ENCODE assay signal across 19 mouse cellular contexts in the genomic region with DNA sequence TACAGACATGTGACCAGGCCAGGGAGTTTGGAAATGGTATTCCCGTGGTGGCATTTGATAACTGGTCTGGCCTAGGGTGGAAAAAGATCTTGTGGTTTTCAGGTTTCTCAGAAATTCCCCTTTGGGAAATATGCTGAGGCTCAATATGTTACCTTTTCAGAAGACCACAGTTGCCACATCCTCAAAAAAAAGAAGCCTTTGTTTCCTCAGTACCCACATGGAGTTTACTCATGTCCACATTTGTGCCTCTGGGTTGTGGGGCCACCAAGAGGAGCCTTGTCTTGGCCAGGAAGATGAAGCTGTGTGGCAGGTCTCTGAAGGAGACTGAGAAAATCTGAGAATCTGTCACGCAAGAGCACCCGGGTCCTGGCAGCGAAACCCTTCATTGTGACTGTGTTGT. TPM values are rescaled to one million over a fixed set of nuclear protein-coding genes. Genes with fewer than 3 reads are reported as not detected.
DNase-seq lines count a peak whose midpoint lies in the region; ATAC-seq and TF ChIP-seq lines count a peak whose summit lies in the region.
"Had no signal": no experiment of that assay in that cellular context is flagged by ENCODE, and none has a peak within 500 bp of the region (broad histone marks: within the 10 kb centered on the region; RNA-seq: fewer than 3 reads in every experiment).

No protein-coding gene starts in this region.

- no peak overlapping the region for H3K4me3 ChIP-seq in forebrain, embryonic 13.5 days
- H3K4me3 ChIP-seq in forebrain, embryonic 16.5 days (replicated peaks; ENCODE audit: low read length) = no peak overlapping the region
- H3K4me3 ChIP-seq in limb, embryonic 14.5 days (replicated peaks; ENCODE audit: low read length) = no peak overlapping the region
- H3K4me3 ChIP-seq in liver, embryonic 12.5 days = no peak overlapping the region
- no peak overlapping the region for H3K4me3 ChIP-seq in heart, embryonic 11.5 days (ENCODE audit: low read depth, low read length)
- H3K4me3 ChIP-seq: embryonic facial prominence, embryonic 12.5 days; hindbrain, embryonic 13.5 days had no signal

- DNase-seq in limb, embryonic 14.5 days (ENCODE audit: low spot score) = no peak
- DNase-seq: adrenal gland, postnatal 25 days; cerebellum, adult 2 months; cerebellum, postnatal 14 days; forebrain, postnatal 0 days; gastrocnemius, postnatal 14 days; heart, postnatal 10 days; heart, postnatal 4 days had no signal

- H3K4me1 ChIP-seq in forebrain, embryonic 13.5 days = peaks cover 26% of the 10 kb centered on the region
- peaks cover 8% of the 10 kb centered on the region for H3K4me1 ChIP-seq in forebrain, embryonic 16.5 days (replicated peaks; ENCODE audit: control insufficient read depth, insufficient read depth, low read length)
- H3K4me1 ChIP-seq in limb, embryonic 14.5 days (ENCODE audit: control insufficient read depth, insufficient read depth, low read length) = peaks cover 43% of the 10 kb centered on the region
- H3K4me1 ChIP-seq in liver, embryonic 12.5 days = peaks cover 37% of the 10 kb centered on the region
- H3K4me1 ChIP-seq in heart, embryonic 11.5 days (ENCODE audit: control insufficient read depth, insufficient read depth, low read length) = peaks cover 9% of the 10 kb centered on the region; the same call in 1 of the 2 replicates

- H3K9me3 ChIP-seq in forebrain, embryonic 13.5 days (replicated peaks) = no peaks in the 10 kb centered on the region
- no peaks in the 10 kb centered on the region for H3K9me3 ChIP-seq in forebrain, embryonic 16.5 days (ENCODE audit: control insufficient read depth, low read length)
- H3K9me3 ChIP-seq in limb, embryonic 14.5 days (ENCODE audit: control insufficient read depth, low read length) = no peaks in the 10 kb centered on the region
- no peaks in the 10 kb centered on the region for H3K9me3 ChIP-seq in liver, embryonic 12.5 days (replicated peaks)
- H3K9me3 ChIP-seq in heart, embryonic 11.5 days (replicated peaks; ENCODE audit: control insufficient read depth, low read length) = no peaks in the 10 kb centered on the region
- H3K9me3 ChIP-seq: embryonic facial prominence, embryonic 12.5 days; hindbrain, embryonic 13.5 days had no signal

- no peak overlapping the region for H3K9ac ChIP-seq in forebrain, embryonic 13.5 days
- H3K9ac ChIP-seq in forebrain, embryonic 16.5 days (replicated peaks; ENCODE audit: low read depth, low read length) = no peak overlapping the region
- H3K9ac ChIP-seq in limb, embryonic 14.5 days (ENCODE audit: low read depth, low read length, severe bottlenecking) = no peak overlapping the region
- H3K9ac ChIP-seq in liver, embryonic 12.5 days = no peak overlapping the region
- H3K9ac ChIP-seq in heart, embryonic 11.5 days (ENCODE audit: low read depth, low read length) = no peak overlapping the region
- H3K9ac ChIP-seq: embryonic facial prominence, embryonic 12.5 days; forebrain, postnatal 0 days; hindbrain, embryonic 13.5 days had no signal

- 0 out of 2 replicates have a peak overlapping the region, but pooled peaks have one; percentile 5 for H3K27ac ChIP-seq in forebrain, embryonic 13.5 days
- no peak overlapping the region for H3K27ac ChIP-seq in forebrain, embryonic 16.5 days (ENCODE audit: low read length)
- H3K27ac ChIP-seq in limb, embryonic 14.5 days (replicated peaks; ENCODE audit: low read depth, low read length) = 0 out of 2 replicates have a peak overlapping the region, but pooled peaks have one; percentile 21
- H3K27ac ChIP-seq in liver, embryonic 12.5 days = no peak overlapping the region
- H3K27ac ChIP-seq in heart, embryonic 11.5 days (ENCODE audit: low read depth, low read length) = no peak overlapping the region
- H3K27ac ChIP-seq: embryonic facial prominence, embryonic 12.5 days; hindbrain, embryonic 13.5 days had no signal

- 96% methylated on average over 4 of the region's 4 CpGs for WGBS in forebrain, embryonic 13.5 days
- 90% methylated on average over 4 of the region's 4 CpGs for WGBS in forebrain, embryonic 16.5 days
- WGBS in limb, embryonic 14.5 days = 86% methylated on average over 4 of the region's 4 CpGs
- WGBS in liver, embryonic 12.5 days (ENCODE audit: insufficient replicate concordance) = 62% methylated on average over 4 of the region's 4 CpGs
- 84% methylated on average over 4 of the region's 4 CpGs for WGBS in heart, embryonic 11.5 days (ENCODE audit: insufficient replicate concordance)

- H3K36me3 ChIP-seq in forebrain, embryonic 13.5 days (ENCODE audit: poor library complexity, severe bottlenecking) = no peaks in the 10 kb centered on the region
- no peaks in the 10 kb centered on the region for H3K36me3 ChIP-seq in forebrain, embryonic 16.5 days (ENCODE audit: control insufficient read depth, insufficient read depth)
- no peaks in the 10 kb centered on the region for H3K36me3 ChIP-seq in limb, embryonic 14.5 days (ENCODE audit: control insufficient read depth, insufficient read depth, low read length)
- no peaks in the 10 kb centered on the region for H3K36me3 ChIP-seq in liver, embryonic 12.5 days
- no peaks in the 10 kb centered on the region for H3K36me3 ChIP-seq in heart, embryonic 11.5 days (ENCODE audit: control insufficient read depth, insufficient read depth, low read length)
- H3K36me3 ChIP-seq: embryonic facial prominence, embryonic 12.5 days; hindbrain, embryonic 13.5 days had no signal

- ATAC-seq in forebrain, embryonic 13.5 days = no peak
- ATAC-seq in forebrain, embryonic 16.5 days = no peak
- ATAC-seq in common myeloid progenitor, adult 5-6 weeks (replicated peaks; ENCODE audit: low read depth, poor library complexity, severe bottlenecking) = peak; percentile 51; the same call in 1 of the 2 replicates
- ATAC-seq in limb, embryonic 14.5 days (ENCODE audit: low FRiP score, low read depth) = no peak
- peak; percentile 35 for ATAC-seq in megakaryocyte progenitor cell, adult 5-6 weeks (replicated peaks; ENCODE audit: poor library complexity)
- ATAC-seq in liver, embryonic 12.5 days = no peak
- ATAC-seq in heart, embryonic 11.5 days (replicated peaks; ENCODE audit: insufficient number of reproducible peaks, low FRiP score, low TSS enrichment) = no peak
- ATAC-seq: activated CD4-positive, CD25-positive, alpha-beta regulatory T cell, adult 4 months; forebrain, postnatal 0 days; inflammation-experienced regulatory T-cells, adult 6 months; Patski had no signal

- no peaks in the 10 kb centered on the region for H3K27me3 ChIP-seq in forebrain, embryonic 13.5 days
- no peaks in the 10 kb centered on the region for H3K27me3 ChIP-seq in forebrain, embryonic 16.5 days (replicated peaks; ENCODE audit: control insufficient read depth, insufficient read depth, low read length)
- H3K27me3 ChIP-seq in limb, embryonic 14.5 days (ENCODE audit: control insufficient read depth, insufficient read depth, low read length) = no peaks in the 10 kb centered on the region
- no peaks in the 10 kb centered on the region for H3K27me3 ChIP-seq in liver, embryonic 12.5 days (replicated peaks)
- no peaks in the 10 kb centered on the region for H3K27me3 ChIP-seq in heart, embryonic 11.5 days (ENCODE audit: control insufficient read depth, insufficient read depth, low read length)
- H3K27me3 ChIP-seq: embryonic facial prominence, embryonic 12.5 days; hindbrain, embryonic 13.5 days; Patski had no signal

- no peak for TF ChIP-seq POLR2A in limb, embryonic 14.5 days (IDR thresholded peaks at IDR 0.05; ENCODE audit: borderline replicate concordance, extremely low read depth, insufficient read depth, insufficient read length)

- H3K4me2 ChIP-seq in forebrain, embryonic 13.5 days = no peak overlapping the region
- no peak overlapping the region for H3K4me2 ChIP-seq in forebrain, embryonic 16.5 days (ENCODE audit: low read length)
- no peak overlapping the region for H3K4me2 ChIP-seq in limb, embryonic 14.5 days (replicated peaks; ENCODE audit: low read depth, low read length, severe bottlenecking)
- H3K4me2 ChIP-seq in liver, embryonic 12.5 days = no peak overlapping the region
- no peak overlapping the region for H3K4me2 ChIP-seq in heart, embryonic 11.5 days
- H3K4me2 ChIP-seq: embryonic facial prominence, embryonic 12.5 days; hindbrain, embryonic 13.5 days had no signal

RNA-seq across cellular contexts. Expression of gene Mboat2, which starts 38.0 kb away (rescaled TPM):
- 61.0 and 66.5 TPM in 2 replicates for polyA plus RNA-seq in forebrain, embryonic 13.5 days (2015; fragmentation: Nextera tagmentation; extraction: Ambion mirVana)
- 70.8 and 78.2 TPM in 2 replicates for polyA plus RNA-seq in forebrain, embryonic 16.5 days (2015; fragmentation: Nextera tagmentation; extraction: Ambion mirVana)
- 8.0 and 9.0 TPM in 2 replicates for total RNA-seq in common myeloid progenitor, adult 5-6 weeks (2017)
- 24.7 and 25.2 TPM in 2 replicates for polyA plus RNA-seq in limb, embryonic 14.5 days (2012; rRNA removed)
- 66.4 and 70.5 TPM in 2 replicates for polyA plus RNA-seq in limb, embryonic 14.5 days (2014; fragmentation: Nextera tagmentation; extraction: Ambion mirVana)
- total RNA-seq in megakaryocyte progenitor cell, adult 5-6 weeks (2015) = 2.7 TPM in 2 replicates
- 1.8 and 7.7 TPM in 2 replicates for total RNA-seq in megakaryocyte progenitor cell, adult 5-6 weeks (2017)
- polyA plus RNA-seq in liver, embryonic 12.5 days (2016; fragmentation: Nextera tagmentation; extraction: Ambion mirVana) = 8.5 and 8.6 TPM in 2 replicates
- polyA plus RNA-seq in heart, embryonic 11.5 days (2014; fragmentation: Nextera tagmentation; extraction: Ambion mirVana) = 39.1 and 40.1 TPM in 2 replicates
- polyA plus RNA-seq: inflammation-experienced regulatory T-cells, adult 6 months had no signal

Comparison
In these comparisons a context has a peak if more than half of its experiments do, and no peak if none do; other contexts are left out.
1. H3K27ac ChIP-seq: peak in forebrain, embryonic 13.5 days (single experiment) and limb, embryonic 14.5 days (single experiment); none in forebrain, embryonic 16.5 days (single experiment), liver, embryonic 12.5 days (single experiment) and heart, embryonic 11.5 days (single experiment).
2. ATAC-seq: peak in common myeloid progenitor, adult 5-6 weeks (single experiment) and megakaryocyte progenitor cell, adult 5-6 weeks (single experiment); none in forebrain, embryonic 13.5 days (single experiment), forebrain, embryonic 16.5 days (single experiment), limb, embryonic 14.5 days (single experiment), liver, embryonic 12.5 days (single experiment) and heart, embryonic 11.5 days (single experiment).